Mouse (Mus musculus) cerebellum, postnatal 10 days (tissue): Measurements from ENCODE around the gene Amh.
A peak's percentile ranks its signal among the peaks of the same experiment; 100 is the strongest.
"Not testable (repeated sequence)": the region's sequence is repeated elsewhere in the genome, so short reads cannot be mapped to it uniquely, and the experiment has no call there.

Source experiments
- DNase-seq, 2 experiments: peaks; one replicate each; pipeline ENCODE4 v3.0.0; 2021; ENCODE audit warnings: mixed read lengths in 2 of 2

Amh gene

DNA sequence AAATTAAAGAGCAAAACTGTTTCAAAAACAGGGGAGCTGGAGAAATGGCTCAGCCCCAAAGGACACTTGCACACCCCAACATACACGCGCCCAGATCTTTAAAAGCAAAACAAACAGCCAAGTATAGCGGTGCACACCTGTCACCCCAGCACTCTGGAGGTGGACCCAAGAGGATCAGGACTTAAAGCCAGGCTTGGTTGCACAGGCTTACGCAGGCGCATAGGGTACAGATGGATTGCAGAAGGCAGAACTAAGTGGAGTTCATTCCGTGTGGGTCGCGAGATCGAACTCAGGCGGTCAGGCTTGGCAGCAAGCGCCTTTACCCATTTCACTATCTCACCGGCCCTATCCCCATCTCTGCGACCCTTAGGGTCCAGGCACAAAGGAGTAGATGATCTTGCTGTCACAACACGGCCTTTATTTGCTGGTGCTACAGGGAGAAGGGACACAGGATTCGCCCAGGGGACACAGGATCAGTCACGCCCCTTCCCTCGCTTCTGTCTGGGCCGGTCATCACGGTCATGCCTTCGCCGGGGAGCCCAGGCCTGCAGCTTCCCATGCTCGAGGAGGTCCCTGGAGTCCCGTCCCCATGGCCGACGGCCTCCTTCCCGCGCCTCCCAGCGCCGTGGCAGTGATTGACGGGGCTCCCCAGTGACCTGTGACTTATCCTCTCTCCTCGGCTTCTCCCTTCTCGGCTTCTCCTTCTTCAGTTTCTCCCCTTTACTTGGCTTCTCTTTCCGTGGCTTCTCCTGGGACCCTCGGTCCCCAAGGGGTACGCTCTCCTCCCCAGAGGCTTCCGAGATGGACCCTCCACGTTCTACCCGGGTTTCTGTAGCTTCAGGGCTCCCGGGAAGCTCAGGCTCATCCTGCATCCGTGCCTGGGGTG is 3.3 kb downstream of the Amh start:
- DNase-seq: peak in 1 of 2 experiments; percentile 20

DNA sequence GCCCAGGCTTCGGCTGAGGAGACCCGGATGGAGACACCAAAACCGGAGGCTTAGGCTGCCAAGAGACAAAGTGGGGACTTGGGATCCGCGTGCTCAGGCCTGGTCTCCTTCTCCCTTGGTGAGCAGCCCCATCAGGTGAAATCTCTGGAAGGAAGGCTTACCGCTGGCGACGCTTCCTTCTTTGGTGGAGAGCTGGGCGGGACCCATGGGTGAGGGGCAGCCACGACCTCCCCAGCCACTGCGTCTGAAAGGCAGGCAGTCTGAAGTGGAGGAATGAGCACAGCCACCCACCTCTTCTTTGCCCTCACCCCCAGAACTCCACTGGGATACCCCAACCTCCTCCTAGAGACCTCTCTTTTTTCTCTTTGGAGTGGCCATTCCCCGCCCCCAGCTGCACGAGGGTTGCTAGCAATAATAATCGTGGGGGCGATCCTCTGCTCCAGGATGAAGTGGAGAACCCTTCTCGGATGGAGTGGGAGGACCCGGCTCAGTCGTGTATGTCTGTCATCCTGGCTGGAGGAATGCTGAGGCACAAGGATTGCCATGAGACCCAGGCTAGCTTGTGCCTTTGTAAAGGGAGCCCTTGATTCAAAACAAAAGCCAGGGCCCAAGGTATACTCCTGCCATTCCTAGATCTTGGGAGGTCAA is 4.1 kb downstream of the Amh start:
- peak in 1 of 2 experiments; percentile 18 for DNase-seq

DNA sequence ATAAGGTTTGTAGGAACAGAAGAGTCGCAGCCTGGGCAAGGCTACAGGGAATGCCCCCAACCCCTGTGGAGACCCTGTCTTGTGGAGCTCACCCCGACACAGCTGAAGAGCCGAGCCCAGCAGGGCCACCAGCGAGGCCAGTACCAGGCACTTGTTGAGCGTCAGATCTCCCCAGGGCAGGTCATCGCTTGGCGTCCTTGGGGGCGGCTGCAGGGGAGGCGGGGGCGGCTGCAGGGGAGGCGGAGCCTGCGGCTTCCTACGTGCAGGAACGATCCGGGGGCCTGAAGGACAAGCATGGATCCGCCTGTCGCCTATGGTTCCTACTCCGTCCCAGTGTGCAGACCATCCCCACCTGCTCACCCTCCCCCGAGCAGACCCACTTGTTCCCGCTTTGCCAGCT is 5.0 kb downstream of the Amh start:
- DNase-seq: peak in 1 of 2 experiments; percentile 21

DNA sequence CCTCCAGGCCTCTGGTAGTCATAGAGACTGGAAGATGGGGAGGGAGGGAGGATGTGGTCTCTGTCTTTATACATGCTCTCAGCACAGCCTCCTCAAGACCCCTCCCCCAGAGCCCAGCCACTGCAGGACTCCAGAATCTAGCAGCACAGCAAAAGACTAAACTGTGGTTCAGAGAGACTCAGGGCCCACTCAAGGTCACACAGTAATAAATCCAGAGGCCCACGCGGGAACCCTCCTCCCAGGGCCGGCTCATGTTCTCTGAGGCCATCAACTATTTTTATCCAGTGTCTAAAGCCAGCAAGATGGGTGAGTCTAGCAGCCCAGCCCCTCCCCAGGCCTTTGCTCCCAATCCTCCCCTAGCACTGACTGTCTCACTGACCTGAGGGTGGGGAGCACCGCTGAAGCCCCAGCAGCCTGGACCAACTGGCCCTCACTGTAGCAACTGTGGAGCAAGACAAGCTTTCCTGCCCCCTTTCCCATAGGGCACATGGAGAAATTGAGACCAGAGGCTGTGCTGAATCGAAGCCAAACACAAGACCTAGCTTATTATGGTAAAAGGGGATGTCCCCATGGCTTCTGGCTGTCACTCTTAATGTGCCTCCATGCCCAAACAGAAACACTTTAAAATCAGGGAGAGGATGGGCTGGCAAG is 7.5 kb downstream of the Amh start:
- no peak for DNase-seq

DNA sequence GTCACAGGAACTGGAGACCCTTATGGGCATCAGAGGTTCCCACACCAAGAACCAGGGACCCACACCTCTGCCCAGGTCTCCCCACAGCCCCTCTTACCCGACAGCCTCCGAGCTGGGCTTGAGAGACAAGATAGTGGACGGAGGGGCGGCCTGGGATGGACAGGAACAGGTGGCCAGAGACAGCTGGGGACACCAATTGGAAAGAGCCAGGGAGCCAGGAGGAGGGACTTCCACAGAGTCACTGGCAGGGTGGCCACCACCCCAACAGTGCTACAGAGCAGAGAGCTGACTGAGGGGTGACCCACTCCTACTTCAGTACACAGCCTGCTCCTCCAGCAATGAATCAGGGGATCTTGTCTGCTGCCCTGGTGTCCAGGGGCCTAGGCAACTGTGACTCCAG is 8.3 kb downstream of the Amh start, which contains the start of gene Jsrp1:
Gene Jsrp1 (minus strand): TSS at position 133 of the 400 bp plus-strand sequence.
- no peak for DNase-seq

DNA sequence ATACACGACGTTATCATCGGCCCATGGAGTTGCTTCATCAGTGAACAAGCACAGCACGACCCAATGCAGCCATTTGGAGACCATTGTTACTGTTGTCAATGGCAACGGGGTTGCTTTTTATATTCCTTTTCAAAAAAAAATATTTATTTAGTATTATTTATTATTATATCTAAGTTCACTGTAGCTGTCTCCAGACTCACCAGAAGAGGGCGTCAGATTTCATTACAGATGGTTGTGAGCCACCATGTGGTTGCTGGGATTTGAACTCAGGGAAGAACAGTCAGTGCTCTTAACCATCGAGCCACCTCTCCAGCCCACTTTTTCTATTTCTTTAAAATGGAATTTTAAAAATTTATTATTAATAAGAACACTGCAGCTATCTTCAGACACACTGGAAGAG is 9.8 kb downstream of the Amh start:
- DNase-seq: no peak

DNA sequence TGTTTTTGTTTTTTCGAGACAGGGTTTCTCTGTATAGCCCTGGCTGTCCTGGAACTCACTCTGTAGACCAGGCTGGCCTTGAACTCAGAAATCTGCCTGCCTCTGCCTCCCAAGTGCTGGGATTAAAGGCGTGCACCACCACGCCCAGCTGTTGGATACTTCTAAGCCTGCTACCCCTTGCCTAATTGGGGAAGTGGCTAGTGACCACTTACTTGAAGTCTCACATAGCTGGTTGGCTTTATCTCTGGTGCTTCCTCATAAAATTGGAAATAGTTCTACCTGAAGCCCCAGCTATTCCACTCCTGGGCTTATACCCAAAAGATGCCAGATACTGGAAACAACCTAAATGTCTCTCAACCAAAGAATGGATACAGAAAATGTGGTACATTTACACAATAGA is 11.3 kb downstream of the Amh start:
- not testable (repeated sequence) for DNase-seq

DNA sequence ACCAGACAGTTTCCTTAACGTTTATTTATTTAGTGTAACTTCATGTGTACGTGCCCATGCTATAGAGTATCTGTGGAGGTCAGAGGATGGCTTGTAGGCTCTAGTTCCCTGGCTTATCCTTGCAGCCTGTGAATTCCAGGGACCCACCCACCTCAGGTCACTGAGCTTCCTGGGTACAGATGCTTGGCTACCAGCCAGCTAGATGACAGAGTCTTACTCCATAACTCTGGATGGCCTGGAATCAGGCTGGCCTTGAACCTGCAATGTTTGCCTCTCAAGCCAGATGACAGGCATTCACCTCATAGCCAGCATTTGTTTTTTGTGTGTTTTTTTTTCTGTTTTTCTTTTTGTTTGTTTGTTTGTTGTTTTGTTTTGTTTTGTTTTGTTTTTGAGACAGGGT is 12.1 kb downstream of the Amh start:
- DNase-seq: no peak

DNA sequence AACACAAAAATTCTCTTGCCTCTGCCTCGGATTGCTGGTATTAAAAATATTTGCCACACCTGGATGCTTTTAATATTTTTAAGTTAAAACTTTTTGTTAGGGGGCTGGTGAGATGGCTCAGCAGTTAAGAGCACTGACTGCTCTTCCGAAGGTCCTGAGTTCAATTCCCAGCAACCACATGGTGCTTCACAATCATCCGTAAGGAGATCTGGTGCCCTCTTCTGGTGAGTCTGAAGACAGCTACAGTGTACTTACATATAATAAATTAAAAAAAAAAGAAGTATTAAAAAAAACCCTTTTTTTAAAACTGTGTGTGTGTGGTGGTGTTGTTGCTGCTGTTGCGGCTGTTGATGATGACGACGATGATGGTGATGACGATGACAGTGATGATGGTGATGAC is 12.9 kb downstream of the Amh start:
- not testable (repeated sequence) for DNase-seq

DNA sequence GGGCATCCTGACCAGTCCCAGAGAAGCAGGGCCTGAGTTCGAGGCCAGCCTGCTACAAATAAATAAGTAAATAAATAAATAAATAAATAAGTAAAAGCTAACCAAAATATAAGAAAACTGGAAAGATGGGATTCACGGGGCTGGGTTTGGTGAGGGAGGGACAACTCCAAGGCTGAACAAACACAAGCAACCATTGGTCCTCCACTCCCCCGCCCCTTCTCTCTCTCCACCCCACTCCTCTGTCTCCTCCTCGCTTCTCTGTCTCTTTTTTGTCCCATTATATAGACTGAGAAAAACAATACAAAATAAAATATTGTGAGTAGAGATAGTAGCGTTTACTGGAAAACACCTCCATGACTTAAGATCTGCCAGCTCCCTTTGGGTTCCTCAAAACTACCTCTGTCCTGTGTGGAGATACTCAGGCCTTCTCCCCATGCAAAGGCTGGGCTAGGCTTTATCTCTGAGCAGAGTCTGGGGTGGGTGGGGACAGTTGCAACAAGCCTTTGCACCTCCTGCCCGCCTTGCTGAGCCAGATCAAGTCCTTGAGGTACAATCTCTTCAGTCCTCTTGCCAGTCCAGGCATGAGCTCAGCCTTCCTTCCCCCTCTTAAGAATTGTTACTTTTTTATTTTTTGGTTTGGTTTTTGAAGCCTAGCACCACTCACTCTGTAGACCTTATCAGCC is 13.7 kb downstream of the Amh start:
- no peak for DNase-seq

DNA sequence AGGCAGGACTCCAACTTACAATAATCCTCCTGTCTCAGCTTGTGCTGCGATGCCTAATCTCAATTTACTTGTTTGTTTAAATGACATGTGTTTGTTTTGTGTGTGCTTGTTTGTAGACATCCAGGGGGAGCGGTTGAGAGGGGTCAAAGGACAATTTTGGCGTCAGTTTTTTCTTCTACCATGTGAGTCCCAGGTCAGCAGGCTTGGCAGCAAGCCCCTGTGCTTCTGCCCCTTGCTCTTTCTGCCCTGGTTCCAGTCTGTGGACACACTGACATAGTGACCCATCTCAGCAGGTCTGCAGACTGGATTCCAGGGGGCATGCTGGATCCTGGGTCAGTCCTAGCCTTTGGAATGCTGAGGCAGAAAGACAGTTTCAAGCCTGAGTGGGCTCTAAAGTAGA is 14.4 kb downstream of the Amh start:
- no peak for DNase-seq

DNA sequence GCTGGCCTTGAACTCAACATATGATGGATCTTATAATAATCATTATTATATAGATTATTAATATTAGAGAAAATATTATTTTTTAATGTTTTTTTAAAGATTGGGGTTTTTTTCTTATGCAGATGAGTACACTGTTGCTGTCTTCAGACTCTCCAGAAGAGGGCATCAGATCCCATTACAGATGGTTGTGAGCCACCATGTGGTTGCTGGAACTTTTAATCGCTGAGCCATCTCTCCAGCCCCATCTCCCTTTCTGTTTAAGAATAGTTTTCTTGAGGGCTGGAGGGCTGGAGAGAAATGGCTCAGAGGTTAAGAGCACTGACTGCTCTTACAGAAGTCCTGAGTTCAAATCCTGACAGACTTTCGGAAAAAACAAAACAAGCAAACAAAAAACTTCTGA is 16.9 kb downstream of the Amh start:
- peak; percentile 60 to 63 for DNase-seq

DNA sequence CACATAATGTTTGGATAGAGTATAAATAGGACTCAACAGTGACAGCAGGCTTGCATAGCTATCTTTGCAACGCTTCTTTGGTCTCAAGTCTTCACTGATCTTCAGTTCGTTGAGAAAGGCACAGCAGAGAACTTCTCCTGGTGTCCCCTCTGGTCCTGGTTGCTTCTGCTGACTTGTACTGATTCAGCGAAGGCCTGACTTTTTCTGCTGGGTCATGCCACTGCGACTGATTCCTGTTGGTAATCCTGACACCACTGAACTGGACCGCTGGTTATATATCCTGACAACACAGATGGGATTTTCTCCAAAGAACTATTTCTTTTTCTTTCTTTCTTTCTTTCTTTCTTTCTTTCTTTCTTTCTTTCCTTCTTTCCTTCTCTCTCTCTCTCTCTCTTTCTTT is 17.5 kb downstream of the Amh start:
- no peak for DNase-seq

DNA sequence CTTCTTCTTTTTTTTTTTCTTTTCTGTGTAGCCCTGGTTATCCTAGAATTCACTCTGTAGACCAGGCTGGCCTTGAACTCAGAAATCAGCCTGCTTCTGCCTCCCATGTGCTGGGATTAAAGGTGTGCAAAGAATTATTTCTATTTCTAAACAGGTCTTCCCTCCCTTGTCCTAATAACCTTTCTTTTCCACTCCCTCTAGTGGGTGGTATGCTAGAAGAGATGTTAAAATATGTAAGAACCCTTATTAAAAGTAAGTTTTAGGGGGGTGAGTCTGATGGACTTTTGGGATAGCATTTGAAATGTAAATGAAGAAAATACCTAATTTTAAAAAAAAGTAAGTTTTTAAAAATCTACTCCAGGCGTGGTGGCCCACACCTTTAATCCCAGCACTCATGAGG is 18.3 kb downstream of the Amh start:
- DNase-seq: no peak

DNA sequence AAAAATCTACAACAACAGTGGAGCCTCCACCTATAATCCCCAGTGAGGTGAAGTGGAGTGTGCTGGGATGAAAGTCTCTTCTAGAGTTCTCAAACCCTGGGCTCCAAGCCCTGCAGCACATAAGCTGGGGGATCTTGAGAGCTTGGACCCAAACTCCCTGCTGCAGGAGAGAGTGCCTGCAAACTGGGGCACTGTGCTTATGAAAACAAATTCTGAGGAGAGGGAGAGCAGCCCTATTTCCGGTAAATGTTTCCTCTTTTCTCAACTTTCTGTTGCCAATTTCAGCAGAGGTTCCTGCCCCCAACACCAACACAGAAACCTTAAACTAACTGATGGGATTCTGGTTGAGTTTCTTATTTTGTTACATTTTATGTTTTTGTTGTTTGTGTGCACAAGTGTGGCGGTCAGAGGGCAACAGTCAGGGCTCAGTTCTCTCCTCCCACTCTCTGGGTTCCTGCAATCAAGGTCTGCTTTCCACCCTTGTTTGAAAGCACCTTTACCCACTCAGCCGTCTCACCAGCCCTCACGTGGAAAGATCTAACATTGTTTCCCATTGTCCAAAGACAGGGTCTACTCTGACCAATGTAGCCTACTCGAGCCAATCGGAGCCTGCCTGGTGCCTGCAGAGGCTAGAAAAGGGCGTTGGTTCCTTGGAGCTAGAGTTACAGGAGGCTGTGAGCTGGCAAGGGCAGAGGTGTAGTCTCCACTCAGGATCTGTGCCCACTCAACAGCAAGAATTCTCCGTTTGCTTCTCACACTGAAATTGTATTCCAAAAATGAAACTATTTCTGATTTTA is 19.0 kb downstream of the Amh start:
- no peak for DNase-seq

DNA sequence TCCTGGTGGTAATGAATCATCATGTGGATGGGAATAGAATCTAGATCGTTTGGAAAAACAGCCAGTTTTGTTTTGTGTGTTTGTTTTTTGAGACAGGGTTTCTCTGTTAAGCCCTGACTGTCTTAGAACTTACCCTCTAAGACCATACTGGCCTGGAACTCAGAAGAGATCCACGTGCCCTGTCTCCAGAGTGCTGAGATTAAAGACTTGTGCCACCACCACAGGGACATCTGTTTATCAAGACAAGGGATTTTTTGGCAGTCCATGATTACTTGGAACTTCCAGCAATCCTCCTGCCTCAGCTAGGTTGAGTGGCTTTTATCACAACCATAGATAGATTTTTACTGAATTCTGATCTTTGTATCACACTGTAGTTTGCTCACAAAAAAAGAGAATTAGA is 19.8 kb downstream of the Amh start:
- no peak for DNase-seq

DNA sequence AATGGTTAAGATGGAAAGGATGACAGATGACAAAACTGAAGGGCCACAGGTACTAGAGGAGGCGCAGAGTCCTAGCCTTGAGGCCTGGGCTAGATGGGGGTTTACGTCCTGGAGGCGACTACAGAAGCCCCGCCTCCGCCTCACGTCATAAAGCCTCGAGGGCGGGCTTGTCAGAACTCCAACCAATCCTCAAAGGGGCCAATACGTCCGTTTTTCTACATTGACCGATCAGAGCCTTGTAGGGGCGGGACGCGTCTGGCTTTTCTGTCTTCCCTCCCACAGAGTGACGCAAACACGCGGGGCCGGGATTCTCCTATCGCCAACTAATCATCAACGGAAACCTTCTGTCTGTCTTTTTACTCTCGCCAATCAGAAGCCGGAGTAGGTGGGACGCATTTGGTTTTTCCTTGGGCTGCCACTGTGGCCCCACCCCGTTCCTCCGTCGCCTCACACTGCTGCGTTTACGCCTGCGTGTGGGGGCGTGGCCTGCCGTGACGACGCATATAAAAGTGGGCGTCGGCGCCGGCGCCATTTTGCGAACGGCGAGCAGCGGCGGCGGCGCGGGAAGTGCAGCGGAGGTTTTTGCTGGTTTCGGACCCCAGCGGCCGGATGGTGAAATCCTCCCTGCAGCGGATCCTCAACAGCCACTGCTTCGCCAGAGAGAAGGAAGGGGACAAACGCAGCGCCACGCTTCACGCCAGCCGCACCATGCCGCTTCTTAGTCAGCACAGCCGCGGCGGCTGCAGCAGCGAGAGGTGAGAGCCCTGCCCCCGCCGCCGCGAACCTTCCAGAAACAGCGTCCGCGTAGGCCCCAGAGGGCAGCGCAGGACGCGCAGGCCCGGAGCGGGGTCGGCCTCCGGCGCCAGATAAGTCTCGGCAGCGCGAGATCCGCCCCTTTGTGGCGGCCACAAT is 21.4 kb downstream of the Amh start, which contains the start of gene Oaz1:
Gene Oaz1 (plus strand): TSS at position 506 of the 912 bp plus-strand sequence.
- peak; percentile 99 for DNase-seq

DNA sequence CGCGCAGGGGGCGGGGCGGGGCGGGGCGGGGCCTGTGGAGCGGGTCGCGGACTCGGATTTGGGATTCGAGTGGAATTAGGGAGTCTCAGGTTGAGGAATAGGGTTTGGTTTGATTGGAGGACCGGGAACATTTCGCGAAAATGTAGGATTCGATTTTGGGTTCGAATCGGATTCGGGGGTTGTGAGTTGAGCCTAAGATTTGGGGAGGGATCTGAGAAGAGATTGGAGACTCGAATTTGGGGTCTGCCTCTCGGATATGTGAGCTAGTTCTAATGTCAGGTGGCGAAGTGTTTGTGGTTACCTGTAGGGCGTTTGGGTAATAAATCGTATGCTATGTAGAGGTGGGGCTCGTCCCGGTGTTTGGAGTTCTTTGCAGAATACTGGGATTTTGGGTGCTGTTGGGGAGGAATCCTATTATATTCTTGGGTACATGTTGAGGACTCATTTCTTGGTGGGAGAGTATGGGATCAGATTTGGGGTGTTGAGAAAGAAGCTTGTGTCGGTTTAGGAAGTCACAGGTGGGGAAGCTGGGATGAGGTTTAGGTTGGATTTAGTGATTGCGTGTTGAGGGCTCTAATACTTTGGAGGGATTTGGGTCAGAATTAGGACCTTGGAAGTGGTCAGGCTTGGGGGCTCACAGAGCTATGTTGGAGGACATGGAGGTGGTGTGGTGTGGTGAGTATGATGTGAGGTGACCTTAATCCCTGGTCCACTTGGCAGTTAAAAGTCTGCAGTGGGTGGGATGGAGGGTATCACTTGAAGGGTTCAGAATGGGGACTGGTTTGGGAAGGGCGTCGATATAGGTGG is 22.2 kb downstream of the Amh start:
- no peak for DNase-seq

DNA sequence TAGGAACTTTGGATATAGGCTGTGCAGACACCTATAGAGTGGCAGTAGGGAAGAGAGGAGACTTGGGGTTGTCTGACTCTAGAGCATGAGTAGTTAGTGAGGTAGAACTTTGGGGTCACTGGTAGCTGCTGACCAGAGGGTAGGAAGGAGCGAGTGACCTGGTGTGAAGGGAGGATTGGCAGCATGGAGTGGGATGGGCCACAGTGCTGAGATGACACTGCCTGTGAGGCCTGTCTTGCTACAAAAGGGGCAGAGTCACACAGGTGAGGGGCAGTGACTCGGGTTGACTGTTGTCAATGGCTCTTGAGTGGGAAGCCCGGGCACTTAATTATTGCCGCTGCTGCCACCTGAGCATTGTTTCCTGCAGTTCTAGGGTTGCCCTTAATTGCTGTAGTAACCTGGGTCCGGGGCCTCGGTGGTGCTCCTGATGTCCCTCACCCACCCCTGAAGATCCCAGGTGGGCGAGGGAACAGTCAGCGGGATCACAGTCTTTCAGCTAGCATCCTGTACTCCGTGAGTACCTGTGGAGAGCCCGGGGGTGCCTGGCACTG is 22.9 kb downstream of the Amh start:
- DNase-seq: peak in 1 of 2 experiments; percentile 14

DNA sequence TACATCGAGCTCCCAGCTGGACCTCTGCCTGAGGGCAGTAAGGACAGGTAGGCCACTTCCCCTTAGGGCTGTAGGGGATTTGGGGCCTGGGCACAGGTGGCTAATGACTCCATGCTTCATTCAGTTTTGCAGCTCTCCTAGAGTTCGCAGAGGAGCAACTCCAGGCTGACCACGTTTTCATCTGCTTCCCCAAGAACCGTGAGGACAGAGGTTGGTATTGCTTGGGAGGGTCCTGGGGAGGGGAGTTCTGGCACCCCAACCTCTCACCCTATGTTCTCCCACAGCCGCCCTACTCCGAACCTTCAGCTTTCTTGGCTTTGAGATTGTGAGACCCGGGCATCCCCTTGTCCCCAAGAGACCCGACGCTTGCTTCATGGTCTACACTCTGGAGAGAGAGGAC is 23.5 kb downstream of the Amh start:
- not testable (repeated sequence) for DNase-seq
